Mouse (Mus musculus): Measurements from ENCODE around the gene Chadl. TPM values are rescaled to one million over a fixed set of nuclear protein-coding genes. Genes with fewer than 3 reads are reported as not detected.
"Not testable (repeated sequence)": the region's sequence is repeated elsewhere in the genome, so short reads cannot be mapped to it uniquely, and the experiment has no call there.

Gene Chadl
- polyA plus RNA-seq, 1 experiment from 2014 or later = 0.50 TPM

DNA sequence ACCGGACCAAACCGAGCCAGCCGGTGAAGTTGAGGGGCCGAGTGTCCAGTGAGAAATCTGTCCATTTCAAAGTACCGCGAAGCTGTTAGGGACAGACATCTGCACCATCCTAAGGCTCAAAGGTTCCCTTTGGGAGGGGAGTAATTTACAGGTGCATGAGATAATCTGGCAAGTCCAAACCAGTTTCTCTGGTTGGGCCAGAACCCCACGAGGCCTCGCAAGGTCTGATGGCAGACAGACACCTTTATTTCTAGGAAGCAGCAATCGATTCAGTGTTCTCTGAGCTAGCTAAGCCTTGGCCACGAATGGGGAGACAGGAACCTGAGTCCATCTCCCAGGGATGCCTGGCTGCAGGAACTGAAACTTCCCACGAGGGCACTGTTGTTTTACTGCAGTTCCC lies 26.6 kb upstream of the Chadl start:
- H3K27ac ChIP-seq (replicated peaks) = no peak overlapping the region

DNA sequence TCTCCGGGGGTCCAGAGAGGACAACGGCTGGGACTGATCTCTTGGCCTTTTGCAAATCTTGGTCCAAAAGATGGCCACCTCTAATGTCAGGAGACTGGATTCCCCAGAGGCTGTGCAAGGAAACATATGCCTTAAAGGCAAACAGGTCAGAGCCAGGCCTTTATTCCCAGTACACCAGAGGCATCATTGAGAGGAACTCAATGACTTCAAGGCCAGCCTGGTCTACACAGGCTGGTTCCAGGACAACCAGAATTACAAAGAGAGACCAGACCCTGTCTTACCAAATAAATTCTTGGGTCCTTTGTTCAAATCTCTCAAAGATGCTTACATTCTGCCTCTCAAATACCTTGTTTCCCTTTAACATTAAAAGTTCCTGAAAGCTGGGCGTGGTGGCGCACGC lies 25.3 kb upstream of the Chadl start:
- H3K27ac ChIP-seq (replicated peaks) = no peak overlapping the region
- no peak overlapping the region for H3K9ac ChIP-seq
- H3K4me2 ChIP-seq = no peak overlapping the region
- H3K9me3 ChIP-seq (replicated peaks) = no peaks in the 10 kb centered on the region
- WGBS (ENCODE audit: insufficient replicate concordance) = 92% methylated on average over 5 of the region's 5 CpGs
- H3K27me3 ChIP-seq = no peaks in the 10 kb centered on the region
- H3K4me3 ChIP-seq (replicated peaks) = no peak overlapping the region
- H3K36me3 ChIP-seq (replicated peaks) = peaks cover 97% of the 10 kb centered on the region
- ATAC-seq (ENCODE audit: insufficient read depth) = no peak
- H3K4me1 ChIP-seq (replicated peaks) = peaks cover 10% of the 10 kb centered on the region

More for the DNA sequence above, 26.6 kb upstream of the Chadl start:
- Histone ChIP-seq H3K9ac (no peak overlapping the region), H3K36me3 (replicated peaks) (peaks cover 94% of the 10 kb centered on the region), H3K4me3 (replicated peaks) (no peak overlapping the region), H3K27me3 (no peaks in the 10 kb centered on the region), H3K4me1 (replicated peaks) (peaks cover 23% of the 10 kb centered on the region), H3K9me3 (replicated peaks) (no peaks in the 10 kb centered on the region), H3K4me2 (no peak overlapping the region)
- WGBS (ENCODE audit: insufficient replicate concordance) = 92% methylated on average over 11 of the region's 11 CpGs
- no peak for ATAC-seq (ENCODE audit: insufficient read depth)

DNA sequence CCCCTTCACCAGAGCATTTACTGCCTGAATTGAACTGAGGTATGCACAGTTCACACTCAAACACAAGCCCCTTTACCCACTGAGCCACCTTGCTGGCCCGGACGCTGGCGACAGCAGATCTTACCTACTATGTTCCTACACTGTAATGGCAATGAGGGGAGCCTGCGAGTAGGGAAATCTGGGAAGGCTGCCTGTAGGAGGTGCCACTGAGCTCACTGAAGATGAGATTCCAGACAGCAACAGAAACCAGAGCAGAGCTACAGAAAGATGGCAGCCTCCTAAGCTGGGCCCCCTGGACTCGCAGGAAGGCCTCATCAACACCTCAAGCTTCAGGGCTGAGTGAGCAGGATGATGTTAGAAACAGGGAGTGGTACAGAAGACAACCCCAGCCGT lies 22.0 kb upstream of the Chadl start:
- 93% methylated on average over 6 of the region's 6 CpGs for WGBS (ENCODE audit: insufficient replicate concordance)
- no peak overlapping the region for H3K4me3 ChIP-seq (replicated peaks)
- H3K9ac ChIP-seq = no peak overlapping the region
- H3K27ac ChIP-seq (replicated peaks) = no peak overlapping the region
- H3K4me1 ChIP-seq (replicated peaks) = no peaks in the 10 kb centered on the region
- no peak for ATAC-seq (ENCODE audit: insufficient read depth)
- H3K27me3 ChIP-seq = no peaks in the 10 kb centered on the region
- no peak overlapping the region for H3K4me2 ChIP-seq
- H3K36me3 ChIP-seq (replicated peaks) = peaks cover 95% of the 10 kb centered on the region
- H3K9me3 ChIP-seq (replicated peaks) = no peaks in the 10 kb centered on the region

DNA sequence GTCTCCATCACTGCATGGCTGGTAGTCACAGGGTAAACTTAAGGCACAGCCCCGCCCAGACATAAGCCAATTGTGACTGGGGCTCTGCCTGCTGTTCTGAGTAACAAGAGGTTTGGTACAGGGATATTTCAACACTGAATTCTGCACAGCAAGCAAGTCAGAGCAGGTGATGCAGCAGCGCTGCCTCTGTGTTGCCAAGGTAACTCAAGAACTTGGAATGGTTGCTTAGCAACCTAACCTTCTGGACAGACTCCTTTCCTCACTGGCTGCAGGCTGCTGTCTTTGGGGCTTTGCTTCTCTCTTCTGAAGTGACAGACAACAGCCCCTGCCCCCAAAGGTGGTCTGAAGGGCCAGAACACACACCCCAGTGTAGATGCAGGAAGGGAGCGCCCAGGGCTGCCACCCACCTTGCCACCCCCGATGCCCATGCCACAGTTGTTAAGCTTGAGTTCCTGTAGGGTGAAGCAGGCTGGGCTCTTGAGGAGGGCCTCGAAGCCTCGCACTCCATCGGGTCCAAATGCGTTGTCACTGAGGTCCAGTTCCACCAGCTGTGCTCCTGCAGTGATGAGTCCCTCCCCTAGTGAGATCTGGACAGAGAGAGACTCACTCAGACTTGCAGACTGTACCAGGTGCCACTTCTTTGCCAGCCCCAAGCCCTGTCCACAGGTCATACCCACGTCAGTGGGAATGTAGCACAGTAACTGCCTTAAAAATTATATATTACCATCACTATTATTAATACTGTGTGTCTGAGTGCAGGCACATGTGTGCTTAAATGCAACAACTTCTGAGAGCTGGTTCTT lies 21.4 kb upstream of the Chadl start:
- ATAC-seq (ENCODE audit: insufficient read depth) = no peak
- Histone ChIP-seq H3K4me1 (replicated peaks) (no peaks in the 10 kb centered on the region), H3K36me3 (replicated peaks) (peaks cover 95% of the 10 kb centered on the region), H3K9me3 (replicated peaks) (no peaks in the 10 kb centered on the region), H3K4me2 (no peak overlapping the region), H3K4me3 (replicated peaks) (no peak overlapping the region), H3K9ac (no peak overlapping the region), H3K27ac (replicated peaks) (no peak overlapping the region), H3K27me3 (no peaks in the 10 kb centered on the region)
- WGBS (ENCODE audit: insufficient replicate concordance) = 91% methylated on average over 9 of the region's 9 CpGs

DNA sequence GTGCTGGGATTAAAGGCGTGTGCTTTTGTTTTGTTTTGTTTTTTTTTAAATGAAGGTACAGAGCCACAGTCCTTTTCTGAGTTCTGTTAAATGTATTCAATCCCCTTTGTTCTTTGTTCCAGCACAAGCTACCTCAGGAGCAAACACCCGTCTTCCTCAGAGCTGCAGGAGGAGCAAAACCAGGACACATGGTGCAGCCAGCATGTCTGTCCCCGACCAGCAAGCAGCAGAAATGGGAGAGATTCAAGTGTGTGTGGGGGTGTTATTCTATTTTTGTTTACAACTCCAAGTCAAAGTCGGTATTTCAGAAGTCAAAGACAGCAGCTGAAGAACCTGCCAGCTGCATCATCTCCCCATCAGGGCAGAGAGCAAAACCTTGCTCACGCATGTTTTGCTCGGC lies 16.7 kb upstream of the Chadl start:
- H3K27me3 ChIP-seq = no peaks in the 10 kb centered on the region
- no peak overlapping the region for H3K27ac ChIP-seq (replicated peaks)
- H3K4me1 ChIP-seq (replicated peaks) = peaks cover 6% of the 10 kb centered on the region; the same call in 1 of the 2 replicates
- H3K4me3 ChIP-seq (replicated peaks) = no peak overlapping the region
- 82% methylated on average over 6 of the region's 6 CpGs for WGBS (ENCODE audit: insufficient replicate concordance)
- no peak overlapping the region for H3K4me2 ChIP-seq
- H3K9ac ChIP-seq = no peak overlapping the region
- no peak for ATAC-seq (ENCODE audit: insufficient read depth)
- no peaks in the 10 kb centered on the region for H3K9me3 ChIP-seq (replicated peaks)
- H3K36me3 ChIP-seq (replicated peaks) = peaks cover 95% of the 10 kb centered on the region

DNA sequence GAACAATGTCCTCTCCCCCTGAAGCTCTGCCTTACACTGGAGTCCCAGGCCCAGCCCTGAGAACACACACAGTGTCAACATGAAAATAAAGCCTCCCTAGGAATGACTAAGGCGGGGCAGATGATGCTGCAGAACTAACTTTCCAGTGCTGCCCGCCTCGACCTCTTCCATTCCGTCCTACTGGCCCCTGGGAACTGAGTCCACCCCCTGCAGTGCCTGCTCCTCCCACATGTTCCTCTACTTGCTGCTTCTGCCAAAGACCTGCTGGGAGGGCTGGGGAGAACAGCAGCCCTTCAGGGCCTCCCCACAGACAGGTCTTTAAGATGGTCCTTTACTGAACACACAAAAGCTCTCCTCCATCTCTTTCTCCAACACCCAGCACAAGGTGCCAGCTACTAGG lies 13.7 kb upstream of the Chadl start:
- H3K4me2 ChIP-seq = no peak overlapping the region
- H3K4me1 ChIP-seq (replicated peaks) = peaks cover 6% of the 10 kb centered on the region; the same call in 1 of the 2 replicates
- H3K4me3 ChIP-seq (replicated peaks) = no peak overlapping the region
- no peaks in the 10 kb centered on the region for H3K27me3 ChIP-seq
- H3K9me3 ChIP-seq (replicated peaks) = no peaks in the 10 kb centered on the region
- H3K9ac ChIP-seq = no peak overlapping the region
- ATAC-seq (ENCODE audit: insufficient read depth) = no peak
- WGBS (ENCODE audit: insufficient replicate concordance) = 83% methylated on average over 4 of the region's 4 CpGs
- peaks cover 94% of the 10 kb centered on the region for H3K36me3 ChIP-seq (replicated peaks)
- no peak overlapping the region for H3K27ac ChIP-seq (replicated peaks)

DNA sequence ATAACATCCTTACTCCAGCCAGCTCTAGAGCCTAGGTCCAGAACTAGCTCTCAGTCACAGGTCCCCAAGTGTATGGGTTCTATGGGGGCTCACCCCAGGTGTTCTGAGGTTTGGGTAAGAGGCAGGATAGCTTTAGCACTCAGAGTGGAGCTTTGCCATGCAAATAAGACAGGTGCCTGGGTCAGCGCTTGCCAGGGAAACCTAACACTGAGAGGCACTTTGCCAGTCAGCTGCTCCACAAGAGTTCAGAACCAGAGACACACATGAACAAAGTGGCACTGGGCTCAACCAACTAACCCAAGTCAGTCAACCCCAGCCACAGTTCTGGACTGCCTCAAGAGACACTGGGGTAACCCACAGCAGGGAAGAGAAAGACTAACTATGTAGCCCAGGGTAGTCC lies 12.6 kb upstream of the Chadl start:
- H3K4me2 ChIP-seq = no peak overlapping the region
- H3K27ac ChIP-seq (replicated peaks) = no peak overlapping the region
- ATAC-seq (ENCODE audit: insufficient read depth) = no peak
- H3K4me3 ChIP-seq (replicated peaks) = no peak overlapping the region
- no peak overlapping the region for H3K9ac ChIP-seq
- no peaks in the 10 kb centered on the region for H3K27me3 ChIP-seq
- H3K4me1 ChIP-seq (replicated peaks) = peaks cover 6% of the 10 kb centered on the region; the same call in 1 of the 2 replicates
- peaks cover 94% of the 10 kb centered on the region for H3K36me3 ChIP-seq (replicated peaks)
- 85% methylated on average over 1 of the region's 1 CpGs for WGBS (ENCODE audit: insufficient replicate concordance)
- no peaks in the 10 kb centered on the region for H3K9me3 ChIP-seq (replicated peaks)

DNA sequence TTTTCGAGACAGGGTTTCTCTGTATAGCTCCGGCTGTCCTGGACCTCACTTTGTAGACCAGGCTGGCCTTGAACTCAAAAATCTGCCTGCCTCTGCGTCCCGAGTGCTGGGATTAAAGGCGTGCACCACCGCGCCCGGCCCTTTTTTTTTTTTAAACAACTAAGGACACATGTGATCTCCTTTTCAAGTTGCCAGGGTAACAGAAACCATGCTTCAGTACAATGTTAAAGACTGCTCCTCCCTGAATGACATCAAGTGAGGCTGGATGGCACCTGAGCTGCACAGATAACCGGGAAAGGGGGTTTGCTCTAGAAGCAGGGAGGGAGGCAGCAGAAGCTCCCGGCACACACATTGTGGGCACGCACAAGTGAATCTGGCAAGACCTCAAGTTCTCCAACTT lies 11.9 kb upstream of the Chadl start:
- WGBS (ENCODE audit: insufficient replicate concordance) = 77% methylated on average over 11 of the region's 11 CpGs
- ATAC-seq (ENCODE audit: insufficient read depth) = no peak
- H3K36me3 ChIP-seq (replicated peaks) = peaks cover 99% of the 10 kb centered on the region

DNA sequence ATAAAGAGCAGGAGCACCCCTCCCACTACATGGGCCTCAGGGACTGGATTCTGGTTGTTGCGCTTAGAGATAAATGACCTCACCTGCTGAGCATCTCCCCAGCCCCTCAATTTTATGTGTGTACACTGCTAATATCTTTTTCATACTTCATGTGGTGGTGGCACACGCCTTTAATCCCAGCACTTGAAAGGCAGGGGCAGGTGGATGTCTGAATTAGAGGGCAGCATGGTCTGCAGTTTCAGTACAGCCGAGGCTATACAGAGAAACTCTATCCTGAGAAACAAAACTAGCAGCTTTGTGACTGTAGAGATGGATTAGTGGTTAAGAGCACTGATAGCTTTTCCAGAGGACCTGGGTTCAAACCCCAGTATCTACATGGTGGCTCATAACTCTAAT lies 6.0 kb upstream of the Chadl start:
- Histone ChIP-seq H3K4me2 (no peak overlapping the region), H3K4me3 (replicated peaks) (no peak overlapping the region), H3K27ac (replicated peaks) (no peak overlapping the region), H3K9me3 (replicated peaks) (no peaks in the 10 kb centered on the region), H3K27me3 (no peaks in the 10 kb centered on the region), H3K4me1 (replicated peaks) (peaks cover 11% of the 10 kb centered on the region), H3K36me3 (replicated peaks) (peaks cover 62% of the 10 kb centered on the region), H3K9ac (no peak overlapping the region)
- 81% methylated on average over 3 of the region's 3 CpGs for WGBS (ENCODE audit: insufficient replicate concordance)
- no peak for ATAC-seq (ENCODE audit: insufficient read depth)

More for the DNA sequence above, 11.9 kb upstream of the Chadl start:
- Histone ChIP-seq H3K9me3 (replicated peaks) (no peaks in the 10 kb centered on the region), H3K4me1 (replicated peaks) (peaks cover 6% of the 10 kb centered on the region; the same call in 1 of the 2 replicates), H3K4me2 (no peak overlapping the region), H3K27ac (replicated peaks) (no peak overlapping the region), H3K4me3 (replicated peaks) (no peak overlapping the region), H3K9ac (no peak overlapping the region), H3K27me3 (no peaks in the 10 kb centered on the region)

DNA sequence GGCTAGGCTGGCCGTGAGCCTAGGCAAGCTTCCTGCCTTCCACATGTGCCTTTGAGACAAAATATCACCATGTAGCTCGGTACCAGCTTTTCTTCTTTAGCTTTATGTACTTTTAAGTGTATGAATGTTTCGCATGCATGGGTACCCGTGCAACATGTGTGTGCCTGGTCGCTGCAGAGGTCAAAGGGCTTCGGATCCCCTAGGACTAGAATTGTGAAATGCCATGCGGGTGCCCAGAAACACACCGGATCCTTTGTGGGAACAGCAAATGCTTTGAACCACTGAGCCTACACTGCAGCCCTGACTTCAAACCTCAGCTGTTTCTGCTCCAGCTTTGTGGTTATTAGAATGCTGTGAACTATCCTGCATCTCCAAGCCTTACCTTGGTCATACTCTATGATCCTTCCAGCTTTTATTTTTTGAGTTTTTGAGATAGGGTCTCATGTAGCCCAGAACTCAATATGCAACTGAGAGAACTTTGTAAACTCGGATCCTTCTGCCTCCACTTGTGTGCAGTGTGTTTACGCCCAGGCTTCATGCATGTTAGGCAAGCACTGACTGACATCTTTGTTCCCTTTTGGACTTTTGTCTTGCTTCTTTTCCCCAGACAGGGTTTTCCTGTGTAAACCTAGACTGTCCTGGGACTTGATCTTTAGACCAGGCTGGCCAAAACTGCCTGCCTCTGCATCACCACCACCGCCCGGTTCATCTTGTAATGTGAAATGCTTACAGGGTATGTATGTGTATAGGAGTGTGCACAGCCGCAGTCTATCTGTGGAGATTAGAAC lies 5.4 kb upstream of the Chadl start:
- WGBS (ENCODE audit: insufficient replicate concordance) = 85% methylated on average over 13 of the region's 13 CpGs
- Histone ChIP-seq H3K27ac (replicated peaks) (no peak overlapping the region), H3K9me3 (replicated peaks) (no peaks in the 10 kb centered on the region), H3K4me2 (no peak overlapping the region), H3K36me3 (replicated peaks) (peaks cover 57% of the 10 kb centered on the region), H3K4me3 (replicated peaks) (no peak overlapping the region), H3K27me3 (peaks cover under 1% of the 10 kb centered on the region; the same call in 1 of the 2 replicates), H3K4me1 (replicated peaks) (peaks cover 11% of the 10 kb centered on the region), H3K9ac (no peak overlapping the region)
- ATAC-seq (ENCODE audit: insufficient read depth) = no peak

DNA sequence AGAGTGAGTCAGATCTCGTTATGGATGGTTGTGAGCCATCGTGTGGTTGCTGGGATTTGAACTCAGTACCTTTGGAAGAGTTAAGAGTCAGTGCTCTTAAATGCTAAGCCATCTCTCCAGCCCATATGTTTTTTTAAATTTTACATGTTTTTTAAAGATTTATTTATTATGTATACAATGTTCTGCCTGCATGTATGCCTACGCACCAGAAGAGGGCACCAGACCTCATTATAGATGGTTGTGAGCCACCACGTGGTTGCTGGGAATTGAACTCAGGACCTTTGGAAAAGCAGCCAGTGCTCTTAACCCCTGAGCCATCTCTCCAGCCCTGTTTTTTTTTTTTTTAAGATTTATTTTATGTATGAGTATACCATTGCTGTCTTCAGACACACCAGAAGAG lies 4.3 kb upstream of the Chadl start:
- ATAC-seq (ENCODE audit: insufficient read depth); H3K27ac ChIP-seq (replicated peaks); H3K4me2 ChIP-seq; H3K4me3 ChIP-seq (replicated peaks); H3K9ac ChIP-seq; H3K9me3 ChIP-seq (replicated peaks): not testable (repeated sequence)
- peaks cover 45% of the 10 kb centered on the region for H3K36me3 ChIP-seq (replicated peaks)
- H3K27me3 ChIP-seq = peaks cover 12% of the 10 kb centered on the region
- H3K4me1 ChIP-seq (replicated peaks) = peaks cover 11% of the 10 kb centered on the region
- WGBS (ENCODE audit: insufficient replicate concordance) = 77% methylated on average over 4 of the region's 4 CpGs

All from liver, embryonic 15.5 days (tissue).